Mouse (Mus musculus): ENCODE data around the gene Sla2. TPM values are rescaled to one million over a fixed set of nuclear protein-coding genes. Genes with fewer than 3 reads are reported as not detected.
"Not testable (repeated sequence)": the region's sequence is repeated elsewhere in the genome, so short reads cannot be mapped to it uniquely, and the experiment has no call there.

Gene Sla2
- polyA plus RNA-seq, 1 experiment from 2014 or later = not detected

DNA sequence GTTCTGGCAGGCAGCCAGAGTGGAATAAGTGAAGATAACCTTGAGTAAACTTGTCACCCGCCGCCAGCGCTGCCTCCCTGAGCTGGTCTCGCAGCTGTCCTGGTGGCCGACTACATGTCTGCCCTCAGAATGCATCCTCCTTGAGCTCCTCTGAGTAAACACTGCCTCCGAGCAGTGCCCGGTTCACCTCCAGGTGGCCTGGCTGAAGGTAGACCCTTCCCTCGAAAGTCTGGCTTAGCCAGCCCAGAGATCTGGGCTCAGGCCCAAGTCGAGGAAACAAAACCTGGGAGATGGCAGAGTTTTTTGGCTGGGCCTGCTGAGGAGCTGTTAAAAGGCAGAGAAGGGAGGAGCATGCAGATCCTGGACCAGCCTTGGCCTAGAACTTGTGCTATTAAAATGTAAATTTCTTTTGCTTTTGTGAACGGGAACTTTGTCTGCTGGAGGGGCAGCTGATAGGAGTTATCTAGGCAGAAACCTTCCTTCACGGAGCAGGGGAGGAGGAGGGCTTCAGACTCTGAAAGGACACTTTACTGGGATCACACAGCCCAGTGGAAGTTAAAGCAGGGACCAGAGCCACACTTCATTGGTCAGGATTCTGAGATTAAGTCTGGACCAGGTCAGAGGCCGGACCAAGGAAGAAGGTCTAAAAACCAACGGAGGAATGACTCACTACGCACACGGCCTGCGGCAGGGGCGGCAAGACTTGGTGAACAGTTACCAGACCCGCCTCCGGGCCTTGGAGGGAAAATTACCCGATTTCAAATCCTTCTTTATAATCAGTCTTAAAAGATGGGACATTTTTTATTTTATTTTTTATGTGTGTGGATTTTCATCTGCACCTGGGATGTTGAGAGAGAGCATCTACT, 44.9 kb downstream of the Sla2 start:
- Histone ChIP-seq H3K36me3 (peaks cover 5% of the 10 kb centered on the region; the same call in 1 of the 2 replicates), H3K4me2 (peak overlapping the region; percentile 87), H3K9ac (peak overlapping the region; percentile 72), H3K27me3 (peaks cover 21% of the 10 kb centered on the region; the same call in 1 of the 2 replicates), H3K27ac (replicated peaks) (peak overlapping the region; percentile 76), H3K4me3 (peak overlapping the region; percentile 61), H3K9me3 (no peaks in the 10 kb centered on the region), H3K4me1 (replicated peaks) (peaks cover 73% of the 10 kb centered on the region)
- no peak for ATAC-seq (ENCODE audit: low read depth)
- 3% methylated on average over 20 of the region's 20 CpGs for WGBS

DNA sequence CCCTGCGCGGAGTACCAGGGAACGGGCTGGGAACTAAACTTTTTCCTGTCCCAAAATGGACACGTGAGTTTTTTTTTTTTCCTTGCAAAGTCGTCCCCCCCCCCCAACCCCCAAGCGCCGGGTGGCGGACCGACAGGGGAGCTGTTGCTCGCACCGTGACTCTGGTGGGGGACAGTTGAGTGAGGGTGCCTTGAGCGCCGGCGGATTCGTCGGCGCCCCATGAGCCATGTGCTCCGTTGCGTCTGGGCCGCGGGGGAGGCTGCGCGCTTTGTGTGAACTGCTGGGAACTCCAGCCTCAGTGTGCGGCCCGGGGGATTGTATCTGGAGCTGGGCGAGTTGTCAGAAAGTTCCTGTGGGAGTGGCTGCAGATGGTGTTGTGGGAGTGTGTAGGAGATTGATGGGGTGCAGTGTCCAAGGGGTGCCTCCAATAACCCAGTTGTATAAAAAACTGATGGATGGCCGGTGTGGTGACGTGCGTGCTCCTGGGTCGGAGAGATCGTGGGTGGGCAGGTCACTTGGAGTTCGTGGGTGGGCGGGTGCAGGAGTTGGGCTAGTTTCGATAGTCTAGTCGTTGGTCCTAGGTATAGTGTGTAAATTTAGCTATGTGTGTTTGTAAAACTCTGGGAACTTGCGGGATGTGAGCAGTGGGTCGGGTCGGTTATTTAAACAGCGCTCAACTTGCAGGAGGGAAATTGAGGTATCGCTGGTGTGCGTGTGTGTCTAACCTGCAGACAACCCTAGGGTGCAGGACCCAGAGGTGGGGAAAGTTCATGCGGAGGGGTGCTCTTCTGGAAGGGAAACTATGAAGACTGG, 45.8 kb downstream of the Sla2 start:
- under 1% methylated on average over 39 of the region's 42 CpGs for WGBS
- H3K9me3 ChIP-seq = no peaks in the 10 kb centered on the region
- peak overlapping the region; percentile 87 for H3K4me2 ChIP-seq
- H3K27ac ChIP-seq (replicated peaks) = peak overlapping the region; percentile 76
- peak overlapping the region; percentile 61 for H3K4me3 ChIP-seq
- peak overlapping the region; percentile 72 for H3K9ac ChIP-seq
- peaks cover 71% of the 10 kb centered on the region for H3K4me1 ChIP-seq (replicated peaks)
- H3K36me3 ChIP-seq = 0 out of 2 replicates have a peak, but pooled peaks cover under 1% of the 10 kb centered on the region
- H3K27me3 ChIP-seq = peaks cover 21% of the 10 kb centered on the region; the same call in 1 of the 2 replicates
- ATAC-seq (ENCODE audit: low read depth) = peak; percentile 25; the same call in 1 of the 2 replicates

GRCm38 (mm10) chr2:156840301-156841027, 46.5 kb downstream of the Sla2 start:
- H3K36me3 ChIP-seq = no peaks in the 10 kb centered on the region
- peak overlapping the region; percentile 61 for H3K4me3 ChIP-seq
- H3K4me2 ChIP-seq = peak overlapping the region; percentile 87
- peak overlapping the region; percentile 72 for H3K9ac ChIP-seq
- peak; percentile 52 for ATAC-seq (ENCODE audit: low read depth)
- H3K27me3 ChIP-seq = peaks cover 21% of the 10 kb centered on the region; the same call in 1 of the 2 replicates
- WGBS = under 1% methylated on average over 64 of the region's 79 CpGs
- H3K9me3 ChIP-seq = no peaks in the 10 kb centered on the region
- peak overlapping the region; percentile 76 for H3K27ac ChIP-seq (replicated peaks)
- H3K4me1 ChIP-seq (replicated peaks) = peaks cover 64% of the 10 kb centered on the region

DNA sequence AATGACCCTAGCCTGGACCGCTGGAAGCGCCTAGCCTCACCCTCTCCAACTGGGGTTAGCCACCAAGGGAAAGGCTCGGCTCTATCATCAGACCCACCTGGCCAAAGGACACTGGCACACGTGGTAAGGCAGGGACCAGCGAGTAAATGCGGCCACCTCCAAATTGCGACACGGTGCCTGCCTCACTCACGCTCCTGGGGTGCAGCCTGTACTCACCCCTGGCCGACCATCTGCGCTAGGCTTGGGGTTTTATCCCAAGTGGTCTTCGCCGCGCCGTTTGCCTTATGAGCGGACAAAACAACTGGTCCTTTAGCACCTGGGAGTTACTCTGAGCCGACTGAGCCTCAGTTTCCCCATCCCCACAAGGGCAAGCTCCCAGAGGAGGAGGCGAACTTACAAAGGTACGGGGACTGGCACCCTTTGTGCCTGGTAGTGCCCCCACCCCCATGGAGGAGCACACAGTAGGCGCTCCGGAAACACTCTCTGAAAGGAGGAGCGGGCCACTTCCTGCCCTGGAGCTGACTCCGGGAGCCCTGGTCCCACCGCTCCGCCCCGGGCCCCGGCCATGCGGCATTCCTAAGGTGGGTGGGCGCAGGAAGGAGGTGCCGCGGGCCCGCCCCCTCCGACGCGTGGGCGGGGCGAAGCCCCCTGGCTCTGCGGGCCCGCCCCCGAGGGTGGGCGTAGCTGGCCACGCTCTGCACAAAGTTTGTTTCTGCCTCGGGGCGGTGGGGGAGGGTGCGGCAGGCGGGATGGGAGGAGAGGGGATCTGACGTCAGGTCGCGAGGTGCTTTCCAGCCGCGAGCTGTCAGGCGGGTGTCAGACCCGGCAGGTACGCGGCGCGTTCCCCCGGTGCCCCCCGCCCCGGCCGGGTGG, 47.4 kb downstream of the Sla2 start, which contains the start of gene Tgif2:
Tgif2 (plus strand) TSS at position 689 of the 873 bp plus-strand sequence.
- peaks cover 55% of the 10 kb centered on the region for H3K4me1 ChIP-seq (replicated peaks)
- peak; percentile 78 for ATAC-seq (ENCODE audit: low read depth)
- H3K27ac ChIP-seq (replicated peaks) = peak within 1 kb of the TSS; percentile 76
- peak within 1 kb of the TSS; percentile 72 for H3K9ac ChIP-seq
- peak within 1 kb of the TSS; percentile 61 for H3K4me3 ChIP-seq
- no peaks in the 10 kb centered on the region for H3K9me3 ChIP-seq
- WGBS = 2% methylated on average over 56 of the region's 61 CpGs
- peak within 1 kb of the TSS; percentile 87 for H3K4me2 ChIP-seq
- H3K36me3 ChIP-seq = peaks cover 2% of the 10 kb centered on the region; the same call in 1 of the 2 replicates
- H3K27me3 ChIP-seq = peaks cover 21% of the 10 kb centered on the region; the same call in 1 of the 2 replicates

DNA sequence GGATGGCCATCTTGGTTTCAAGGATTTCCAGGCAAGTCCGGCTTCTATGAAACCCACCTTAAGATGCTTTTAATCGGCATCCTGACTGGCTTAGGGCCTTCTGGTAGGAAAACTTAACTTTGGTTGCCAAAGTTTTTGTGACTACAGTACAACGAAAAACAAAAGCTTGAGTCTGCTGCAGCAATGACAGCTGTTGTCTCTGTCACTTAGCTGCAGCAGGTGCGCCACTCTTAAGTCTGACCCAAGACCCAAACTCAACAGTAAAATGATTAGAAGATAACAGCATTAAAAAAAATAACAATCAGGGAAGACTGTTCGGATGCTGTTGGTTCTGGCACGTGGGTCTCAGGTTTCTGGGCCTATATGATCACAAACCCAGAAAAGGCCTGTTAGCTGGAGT, 48.2 kb downstream of the Sla2 start:
- H3K4me2 ChIP-seq = peak overlapping the region; percentile 87
- H3K27ac ChIP-seq (replicated peaks) = no peak overlapping the region
- ATAC-seq (ENCODE audit: low read depth) = no peak
- H3K9ac ChIP-seq = no peak overlapping the region; the same call in 1 of the 2 replicates
- H3K9me3 ChIP-seq = no peaks in the 10 kb centered on the region
- peak overlapping the region; percentile 61 for H3K4me3 ChIP-seq
- H3K27me3 ChIP-seq = peaks cover 21% of the 10 kb centered on the region; the same call in 1 of the 2 replicates
- peaks cover 9% of the 10 kb centered on the region for H3K36me3 ChIP-seq
- peaks cover 47% of the 10 kb centered on the region for H3K4me1 ChIP-seq (replicated peaks)
- 64% methylated on average over 6 of the region's 6 CpGs for WGBS

DNA sequence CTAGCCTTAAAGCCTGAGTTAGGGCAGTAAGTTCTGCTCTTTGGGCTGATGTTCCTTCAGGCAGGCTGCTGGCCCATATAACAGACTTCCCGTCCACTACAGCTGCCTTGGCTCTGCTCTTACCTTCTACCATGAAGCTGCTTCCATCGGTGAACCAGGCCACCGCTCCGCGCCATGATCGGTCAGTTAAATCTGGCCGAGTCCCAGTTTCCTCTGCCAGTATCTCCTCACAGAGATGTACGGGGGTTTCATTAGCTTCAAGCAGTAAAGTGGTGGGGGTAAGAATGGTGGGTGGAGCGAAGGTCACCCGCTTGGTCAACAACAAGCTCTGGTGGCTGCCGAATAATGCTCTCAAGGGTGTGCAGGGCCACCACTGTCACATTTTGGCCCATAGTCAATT, 52.7 kb downstream of the Sla2 start:
- H3K27ac ChIP-seq (replicated peaks) = no peak overlapping the region
- H3K4me1 ChIP-seq (replicated peaks) = peaks cover 3% of the 10 kb centered on the region
- H3K4me2 ChIP-seq = no peak overlapping the region
- H3K9me3 ChIP-seq = peaks cover 7% of the 10 kb centered on the region; the same call in 1 of the 2 replicates
- WGBS = 96% methylated on average over 11 of the region's 11 CpGs
- H3K27me3 ChIP-seq = 0 out of 2 replicates have a peak, but pooled peaks cover 2% of the 10 kb centered on the region
- peaks cover 46% of the 10 kb centered on the region for H3K36me3 ChIP-seq
- H3K4me3 ChIP-seq = no peak overlapping the region
- H3K9ac ChIP-seq = no peak overlapping the region
- no peak for ATAC-seq (ENCODE audit: low read depth)

DNA sequence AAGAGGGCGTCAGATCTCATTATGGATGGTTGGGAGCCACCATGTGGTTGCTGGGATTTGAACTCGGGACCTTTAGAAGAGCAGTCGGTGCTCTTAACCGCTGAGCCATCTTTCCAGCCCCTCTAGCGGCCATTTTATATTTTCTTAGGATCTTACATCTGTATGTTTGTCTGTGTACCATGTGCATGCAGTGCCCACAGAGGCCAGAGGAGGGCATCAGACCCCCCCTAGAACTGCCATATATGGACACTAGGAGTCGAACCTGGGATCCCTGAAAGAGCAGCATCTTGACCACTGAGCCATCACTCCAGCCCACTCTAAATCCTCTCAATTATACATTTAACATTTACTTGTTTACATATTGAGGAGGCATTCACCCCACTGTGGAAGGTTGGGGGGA, 61.9 kb downstream of the Sla2 start:
- not testable (repeated sequence) for H3K4me3 ChIP-seq; H3K9ac ChIP-seq; H3K27me3 ChIP-seq; H3K4me1 ChIP-seq (replicated peaks); H3K36me3 ChIP-seq; ATAC-seq (ENCODE audit: low read depth); H3K27ac ChIP-seq (replicated peaks); H3K9me3 ChIP-seq; H3K4me2 ChIP-seq
- WGBS = 83% methylated on average over 6 of the region's 6 CpGs

Other genes starting within 250 kb of the Sla2 start
- gene Myl9, start 111.8 kb downstream of the Sla2 start, polyA plus RNA-seq (2015; fragmentation: Nextera tagmentation; extraction: Ambion mirVana) = 55.2 and 56.0 TPM in 2 replicates
- gene Tgif2, start 47.2 kb downstream of the Sla2 start, polyA plus RNA-seq (2015; fragmentation: Nextera tagmentation; extraction: Ambion mirVana) = 24.1 and 31.1 TPM in 2 replicates
- gene 4930518I15Rik, start 29.2 kb downstream of the Sla2 start, polyA plus RNA-seq (2015; fragmentation: Nextera tagmentation; extraction: Ambion mirVana) = 8.3 and 10.4 TPM in 2 replicates
- 161 and 167 TPM in 2 replicates for gene Rab5if, start 24.1 kb downstream of the Sla2 start, polyA plus RNA-seq (2015; fragmentation: Nextera tagmentation; extraction: Ambion mirVana)
- gene Ndrg3, start 104.9 kb upstream of the Sla2 start, polyA plus RNA-seq (2015; fragmentation: Nextera tagmentation; extraction: Ambion mirVana) = 85.3 and 88.0 TPM in 2 replicates
- gene Dsn1, start 120.0 kb upstream of the Sla2 start, polyA plus RNA-seq (2015; fragmentation: Nextera tagmentation; extraction: Ambion mirVana) = 9.9 and 10.3 TPM in 2 replicates
- 4.5 and 5.9 TPM in 2 replicates for gene Soga1, start 192.1 kb upstream of the Sla2 start, polyA plus RNA-seq (2015; fragmentation: Nextera tagmentation; extraction: Ambion mirVana)
- not detected in 2 replicates for gene Tldc2, start 199.9 kb upstream of the Sla2 start, polyA plus RNA-seq (2015; fragmentation: Nextera tagmentation; extraction: Ambion mirVana)
- 12.0 and 12.9 TPM in 2 replicates for gene Samhd1, start 248.1 kb upstream of the Sla2 start, polyA plus RNA-seq (2015; fragmentation: Nextera tagmentation; extraction: Ambion mirVana)